Mouse (Mus musculus) hindbrain, postnatal 0 days (tissue): ENCODE measurements around the gene Slc39a11. TPM values are rescaled to one million over a fixed set of nuclear protein-coding genes. Genes with fewer than 3 reads are reported as not detected.

ENCODE experiments used
- ATAC-seq: fragments of 200-750 bp; cut with Nextera tagmentation; 2 replicates; pipeline ENCODE4 v1.8.0; 2017; ENCODE audit warnings: mild to moderate bottlenecking, moderate TSS enrichment, moderate library complexity
- DNase-seq: peaks from one replicate; pipeline ENCODE4 v3.0.0-alpha.2; 2015; ENCODE audit warnings: low spot score
- H3K27ac ChIP-seq: fragments of 300-500 bp; sonication (generic); 2 replicates; pipeline ENCODE4 v1.5.1; 2014; ENCODE audit warnings: mild to moderate bottlenecking
- H3K27me3 ChIP-seq: fragments of 300-500 bp; sonication (generic); 2 replicates; pipeline ENCODE4 v1.6.1; 2014; ENCODE audit warnings: low read length, mixed read lengths; ENCODE audit not compliant: insufficient read depth
- H3K36me3 ChIP-seq: fragments of 300-500 bp; sonication (generic); 2 replicates; pipeline ENCODE4 v1.6.1; 2014; ENCODE audit warnings: low read length, mixed read lengths; ENCODE audit not compliant: insufficient read depth
- H3K4me1 ChIP-seq: fragments of 300-500 bp; sonication (generic); 2 replicates; pipeline ENCODE4 v1.6.1; 2014; ENCODE audit warnings: antibody characterized with exemption, low read length, mixed read lengths; ENCODE audit not compliant: insufficient read depth
- H3K4me2 ChIP-seq: fragments of 300-500 bp; sonication (generic); 2 replicates; pipeline ENCODE4 v1.6.1; 2014; ENCODE audit warnings: low read depth, mild to moderate bottlenecking, low read length, moderate library complexity, mixed read lengths
- H3K4me3 ChIP-seq: fragments of 300-500 bp; sonication (generic); 2 replicates; pipeline ENCODE4 v1.5.1; 2014; ENCODE audit warnings: low read length
- H3K9ac ChIP-seq: fragments of 300-500 bp; sonication (generic); replicated peaks from 2 replicates; pipeline ENCODE4 v1.6.1; 2014; ENCODE audit warnings: mild to moderate bottlenecking, low read length, moderate library complexity, mixed read lengths
- H3K9me3 ChIP-seq: fragments of 300-500 bp; sonication (generic); 2 replicates; pipeline ENCODE4 v1.6.1; 2016; ENCODE audit warnings: low read length, mixed read lengths
- CTCF ChIP-seq: IDR thresholded peaks from 2 replicates; pipeline ENCODE4 v1.5.1; 2016; ENCODE audit warnings: antibody characterized with exemption, control low read depth, low read depth
- WGBS: fragments of 180-500 bp; shearing (Covaris S2); extraction: QIAGEN DNeasy Blood & Tissue Kit; methylation state at CpG from one replicate; pipeline ENCODE4 v1.1.7; 2014; 5-methylcytosine and 5-hydroxymethylcytosine counted together
- polyA plus RNA-seq: library from polyadenylated mRNA; unstranded; fragments of >200 nt; fragmentation: Nextera tagmentation; extraction: Ambion mirVana; gene quantifications from 2 replicates; pipeline ENCODE4 v1.2.1, GENCODE M21; 2015
- total RNA-seq: library from RNA; depleted of rRNA; stranded (reverse); fragments of >200 nt; gene quantifications from 2 replicates; pipeline ENCODE4 v1.2.3, GENCODE M21; 2014

Gene Slc39a11
- total and polyA plus RNA-seq, 2 experiments from 2014 or later, result 35.6 to 63.3 TPM

GRCm38 (mm10) chr11:113539502-113540209, 110.2 kb downstream of the Slc39a11 start:
- H3K9ac ChIP-seq, result no peak overlapping the region
- 19% methylated on average over 15 of the region's 15 CpGs for WGBS
- no peaks in the 10 kb centered on the region for H3K36me3 ChIP-seq
- no peaks in the 10 kb centered on the region for H3K9me3 ChIP-seq
- H3K4me3 ChIP-seq, result no peak overlapping the region
- H3K4me2 ChIP-seq, result no peak overlapping the region
- TF ChIP-seq CTCF, result no peak
- H3K27me3 ChIP-seq, result no peaks in the 10 kb centered on the region
- no peaks in the 10 kb centered on the region for H3K4me1 ChIP-seq
- DNase-seq (peak; percentile 92), ATAC-seq (peak; percentile 96)
- H3K27ac ChIP-seq, result peak overlapping the region; percentile 67

- 34% methylated on average over 6 of the region's 6 CpGs for WGBS
- 0 out of 2 replicates have a peak, but pooled peaks cover 3% of the 10 kb centered on the region for H3K4me1 ChIP-seq
- no peak for TF ChIP-seq CTCF
- DNase-seq (no peak), ATAC-seq (no peak)
- peak overlapping the region; percentile 67 for H3K27ac ChIP-seq
- H3K36me3 ChIP-seq, result no peaks in the 10 kb centered on the region
- H3K4me3 ChIP-seq, result no peak overlapping the region
- no peaks in the 10 kb centered on the region for H3K9me3 ChIP-seq
- H3K27me3 ChIP-seq, result no peaks in the 10 kb centered on the region
- H3K4me2 ChIP-seq, result no peak overlapping the region
- no peak overlapping the region for H3K9ac ChIP-seq
These were observed 110.8 kb downstream of the Slc39a11 start for GRCm38 (mm10) chr11:113539079-113539478.

GRCm38 (mm10) chr11:113538406-113538917, 111.4 kb downstream of the Slc39a11 start:
- no peak for DNase-seq
- H3K9me3 ChIP-seq, result no peaks in the 10 kb centered on the region
- H3K27ac ChIP-seq, result peak overlapping the region; percentile 67; the same call in 1 of the 2 replicates
- H3K4me1 ChIP-seq, result 0 out of 2 replicates have a peak, but pooled peaks cover 5% of the 10 kb centered on the region
- no peaks in the 10 kb centered on the region for H3K27me3 ChIP-seq
- TF ChIP-seq CTCF, result no peak
- no peak overlapping the region for H3K9ac ChIP-seq
- WGBS, result 90% methylated on average over 4 of the region's 4 CpGs
- no peak overlapping the region for H3K4me2 ChIP-seq
- no peak overlapping the region for H3K4me3 ChIP-seq
- no peaks in the 10 kb centered on the region for H3K36me3 ChIP-seq
- no peak for ATAC-seq

GRCm38 (mm10) chr11:113537715-113538114, 112.2 kb downstream of the Slc39a11 start:
- no peak for ATAC-seq
- H3K27me3 ChIP-seq, result no peaks in the 10 kb centered on the region
- H3K27ac ChIP-seq, result no peak overlapping the region
- H3K9ac ChIP-seq, result no peak overlapping the region
- no peaks in the 10 kb centered on the region for H3K9me3 ChIP-seq
- TF ChIP-seq CTCF, result no peak
- 95% methylated on average over 7 of the region's 7 CpGs for WGBS
- H3K4me2 ChIP-seq, result no peak overlapping the region
- H3K4me3 ChIP-seq, result no peak overlapping the region
- H3K36me3 ChIP-seq, result no peaks in the 10 kb centered on the region
- DNase-seq, result no peak
- 0 out of 2 replicates have a peak, but pooled peaks cover 5% of the 10 kb centered on the region for H3K4me1 ChIP-seq

- no peaks in the 10 kb centered on the region for H3K9me3 ChIP-seq
- 81% methylated on average over 8 of the region's 8 CpGs for WGBS
- TF ChIP-seq CTCF, result no peak
These were observed 112.7 kb downstream of the Slc39a11 start for GRCm38 (mm10) chr11:113537199-113537586.

GRCm38 (mm10) chr11:113536308-113537198, 113.3 kb downstream of the Slc39a11 start:
- peak overlapping the region; percentile 56; the same call in 1 of the 2 replicates for H3K27ac ChIP-seq
- 83% methylated on average over 16 of the region's 16 CpGs for WGBS
- DNase-seq, result no peak

More at GRCm38 (mm10) chr11:113537199-113537586, 112.7 kb downstream of the Slc39a11 start:
- H3K4me2 ChIP-seq, result no peak overlapping the region
- H3K27me3 ChIP-seq, result no peaks in the 10 kb centered on the region
- no peak overlapping the region for H3K4me3 ChIP-seq
- no peak for ATAC-seq
- 0 out of 2 replicates have a peak, but pooled peaks cover 5% of the 10 kb centered on the region for H3K4me1 ChIP-seq
- no peak for DNase-seq
- H3K36me3 ChIP-seq, result no peaks in the 10 kb centered on the region
- no peak overlapping the region for H3K9ac ChIP-seq
- H3K27ac ChIP-seq, result no peak overlapping the region

More at GRCm38 (mm10) chr11:113536308-113537198, 113.3 kb downstream of the Slc39a11 start:
- H3K4me3 ChIP-seq, result no peak overlapping the region
- H3K4me1 ChIP-seq, result 0 out of 2 replicates have a peak, but pooled peaks cover 5% of the 10 kb centered on the region
- no peak overlapping the region for H3K4me2 ChIP-seq
- no peak overlapping the region for H3K9ac ChIP-seq
- no peaks in the 10 kb centered on the region for H3K27me3 ChIP-seq
- H3K36me3 ChIP-seq, result no peaks in the 10 kb centered on the region
- ATAC-seq, result no peak
- no peaks in the 10 kb centered on the region for H3K9me3 ChIP-seq
- no peak for TF ChIP-seq CTCF
